Mouse (Mus musculus) ovary, postnatal 14 days (tissue): ENCODE measurements around the gene Spred3.

Experiments used
- DNase-seq: peaks from one replicate; pipeline ENCODE4 v3.0.0; 2022; ENCODE audit warnings: low spot score

Gene Spred3

GRCm38 (mm10) chr7:29128725-29129124, 41.5 kb downstream of the Spred3 start:
- no peak for DNase-seq

GRCm38 (mm10) chr7:29126173-29126915, 43.9 kb downstream of the Spred3 start:
- DNase-seq: peak; percentile 46

- peak; percentile 20 for DNase-seq
Measured at GRCm38 (mm10) chr7:29124970-29125369, 45.2 kb downstream of the Spred3 start, which contains the start of gene Ryr1. Gene Ryr1, minus strand, starts transcription at chr7:29125179.

- no peak for DNase-seq
Measured at GRCm38 (mm10) chr7:29123531-29124358, 46.5 kb downstream of the Spred3 start.

- DNase-seq: no peak
Measured at GRCm38 (mm10) chr7:29122821-29123220, 47.4 kb downstream of the Spred3 start.

GRCm38 (mm10) chr7:29119526-29119925, 50.7 kb downstream of the Spred3 start:
- DNase-seq: no peak

GRCm38 (mm10) chr7:29118142-29118851, 51.9 kb downstream of the Spred3 start:
- DNase-seq: no peak

- DNase-seq: peak; percentile 48
Measured at GRCm38 (mm10) chr7:29108992-29109955, 60.9 kb downstream of the Spred3 start.
